24 mouse cellular contexts compared by ENCODE assay signal in genomic region chr5:6590058-6590457, GRCm38 (mm10).
DNase-seq lines count a peak whose midpoint lies in the region; ATAC-seq and TF ChIP-seq lines count a peak whose summit lies in the region.
"Had no signal": no experiment of that assay in that cellular context is flagged by ENCODE, and none has a peak within 500 bp of the region (broad histone marks: within the 10 kb centered on the region; RNA-seq: fewer than 3 reads in every experiment).

No protein-coding gene starts in this region.

- H3K4me3 ChIP-seq in hindbrain, postnatal 0 days (ENCODE audit: low read length): no peak overlapping the region
- H3K4me3 ChIP-seq in hindbrain, embryonic 11.5 days (ENCODE audit: low read depth, low read length): no peak overlapping the region
- H3K4me3 ChIP-seq in forebrain, postnatal 0 days (ENCODE audit: low read depth, low read length): no peak overlapping the region
- H3K4me3 ChIP-seq: heart, embryonic 15.5 days; hindbrain, embryonic 15.5 days; layer of hippocampus, adult 2 months; limb, embryonic 12.5 days had no signal

- no peaks in the 10 kb centered on the region for H3K4me1 ChIP-seq in hindbrain, postnatal 0 days (ENCODE audit: insufficient read depth, low read length)
- no peaks in the 10 kb centered on the region for H3K4me1 ChIP-seq in hindbrain, embryonic 11.5 days (replicated peaks; ENCODE audit: control insufficient read depth, insufficient read depth, low read length)
- no peaks in the 10 kb centered on the region for H3K4me1 ChIP-seq in forebrain, postnatal 0 days (ENCODE audit: insufficient read depth)
- H3K4me1 ChIP-seq: heart, embryonic 15.5 days; hindbrain, embryonic 15.5 days; limb, embryonic 12.5 days had no signal

- WGBS in hindbrain, postnatal 0 days: 52% methylated on average over 4 of the region's 4 CpGs
- WGBS in hindbrain, embryonic 11.5 days: 70% methylated on average over 4 of the region's 4 CpGs
- 40% methylated on average over 4 of the region's 4 CpGs for WGBS in forebrain, postnatal 0 days

- no peak overlapping the region for H3K4me2 ChIP-seq in hindbrain, postnatal 0 days (ENCODE audit: low read depth, low read length)
- no peak overlapping the region for H3K4me2 ChIP-seq in hindbrain, embryonic 11.5 days (replicated peaks; ENCODE audit: low read depth, low read length)
- H3K4me2 ChIP-seq in forebrain, postnatal 0 days (ENCODE audit: low read depth): no peak overlapping the region
- H3K4me2 ChIP-seq: heart, embryonic 15.5 days; hindbrain, embryonic 15.5 days; limb, embryonic 12.5 days; liver, embryonic 11.5 days had no signal

- ATAC-seq in hindbrain, postnatal 0 days: peak; percentile 71; the same call in 1 of the 2 replicates
- no peak for ATAC-seq in hindbrain, embryonic 11.5 days (ENCODE audit: low FRiP score)
- peak; percentile 89 for ATAC-seq in forebrain, postnatal 0 days
- no peak for ATAC-seq in CD4-positive, CD25-positive, alpha-beta regulatory T cell, adult 4 months
- ATAC-seq: intestine, embryonic 16.5 days had no signal

- no peak overlapping the region for H3K9ac ChIP-seq in hindbrain, postnatal 0 days (replicated peaks; ENCODE audit: low read length)
- H3K9ac ChIP-seq in hindbrain, embryonic 11.5 days (ENCODE audit: low read depth, low read length): no peak overlapping the region
- H3K9ac ChIP-seq in forebrain, postnatal 0 days: no peak overlapping the region
- H3K9ac ChIP-seq: heart, embryonic 15.5 days; hindbrain, embryonic 15.5 days; limb, embryonic 12.5 days had no signal

- no peak overlapping the region for H3K27ac ChIP-seq in hindbrain, postnatal 0 days
- H3K27ac ChIP-seq in hindbrain, embryonic 11.5 days (ENCODE audit: low read depth, low read length): no peak overlapping the region
- no peak overlapping the region for H3K27ac ChIP-seq in forebrain, postnatal 0 days (ENCODE audit: low read depth, low read length)
- H3K27ac ChIP-seq: heart, embryonic 15.5 days; hindbrain, embryonic 15.5 days; layer of hippocampus, adult 2 months; limb, embryonic 12.5 days had no signal

- TF ChIP-seq CTCF in hindbrain, postnatal 0 days (IDR thresholded peaks at IDR 0.05; ENCODE audit: low read depth): no peak
- no peak for TF ChIP-seq CTCF in forebrain, postnatal 0 days (IDR thresholded peaks at IDR 0.05; ENCODE audit: low read depth)

- H3K9me3 ChIP-seq in hindbrain, postnatal 0 days (ENCODE audit: low read length): no peaks in the 10 kb centered on the region
- H3K9me3 ChIP-seq in hindbrain, embryonic 11.5 days (ENCODE audit: control insufficient read depth, low read length): no peaks in the 10 kb centered on the region
- no peaks in the 10 kb centered on the region for H3K9me3 ChIP-seq in forebrain, postnatal 0 days (ENCODE audit: low read length)
- H3K9me3 ChIP-seq: heart, embryonic 15.5 days; hindbrain, embryonic 15.5 days; limb, embryonic 12.5 days had no signal

- no peaks in the 10 kb centered on the region for H3K27me3 ChIP-seq in hindbrain, postnatal 0 days (ENCODE audit: insufficient read depth, low read length)
- no peaks in the 10 kb centered on the region for H3K27me3 ChIP-seq in hindbrain, embryonic 11.5 days (ENCODE audit: control insufficient read depth, insufficient read depth, low read length)
- no peaks in the 10 kb centered on the region for H3K27me3 ChIP-seq in forebrain, postnatal 0 days (ENCODE audit: insufficient read depth, low read length)
- H3K27me3 ChIP-seq: heart, embryonic 15.5 days; hindbrain, embryonic 15.5 days; limb, embryonic 12.5 days had no signal

- peak; percentile 26 to 32 for DNase-seq in cerebellum, postnatal 14 days
- DNase-seq in cerebellum, adult 18-20 months: no peak
- peak; percentile 55 for DNase-seq in hindbrain, postnatal 0 days (ENCODE audit: low spot score)
- no peak for DNase-seq in hindbrain, embryonic 11.5 days (ENCODE audit: low spot score)
- peak; percentile 58 for DNase-seq in Muller cell, postnatal 12 days (ENCODE audit: inconsistent ontology term)
- DNase-seq in forebrain, postnatal 0 days: peak; percentile 73
- DNase-seq in heart, adult 8-10 months (ENCODE audit: low spot score): no peak
- DNase-seq: adrenal gland, postnatal 25 days; cerebellum, adult 2 months; gastrocnemius, postnatal 25 days; heart, adult 18-20 months; heart, postnatal 36 days; kidney, postnatal 25 days; lung, adult 18-20 months; lung, postnatal 14 days; right cerebral cortex, postnatal 14 days; thymus, postnatal 25 days had no signal

- no peaks in the 10 kb centered on the region for H3K36me3 ChIP-seq in hindbrain, postnatal 0 days (ENCODE audit: insufficient read depth, low read length)
- H3K36me3 ChIP-seq in hindbrain, embryonic 11.5 days (ENCODE audit: control insufficient read depth, insufficient read depth, low read length): no peaks in the 10 kb centered on the region
- no peaks in the 10 kb centered on the region for H3K36me3 ChIP-seq in forebrain, postnatal 0 days (ENCODE audit: insufficient read depth)
- H3K36me3 ChIP-seq: heart, embryonic 15.5 days; hindbrain, embryonic 15.5 days; limb, embryonic 12.5 days had no signal

Comparison
In these comparisons a context has a peak if more than half of its experiments do, and no peak if none do; other contexts are left out.
1. DNase-seq: peak in cerebellum, postnatal 14 days (2 of 2), hindbrain, postnatal 0 days (single experiment), Muller cell, postnatal 12 days (single experiment) and forebrain, postnatal 0 days (single experiment); none in cerebellum, adult 18-20 months (0 of 2), hindbrain, embryonic 11.5 days (single experiment) and heart, adult 8-10 months (single experiment).
2. ATAC-seq: peak in hindbrain, postnatal 0 days (single experiment) and forebrain, postnatal 0 days (single experiment); none in hindbrain, embryonic 11.5 days (single experiment) and CD4-positive, CD25-positive, alpha-beta regulatory T cell, adult 4 months (single experiment).